Mouse (Mus musculus) 416B (cell line): ENCODE data around the gene Rab11b.
"Not testable (repeated sequence)": the region's sequence is repeated elsewhere in the genome, so short reads cannot be mapped to it uniquely, and the experiment has no call there.

ENCODE experiments used
- DNase-seq: peaks from one replicate; pipeline ENCODE4 v3.0.0; 2011; ENCODE audit warnings: low read depth

Rab11b gene

DNA sequence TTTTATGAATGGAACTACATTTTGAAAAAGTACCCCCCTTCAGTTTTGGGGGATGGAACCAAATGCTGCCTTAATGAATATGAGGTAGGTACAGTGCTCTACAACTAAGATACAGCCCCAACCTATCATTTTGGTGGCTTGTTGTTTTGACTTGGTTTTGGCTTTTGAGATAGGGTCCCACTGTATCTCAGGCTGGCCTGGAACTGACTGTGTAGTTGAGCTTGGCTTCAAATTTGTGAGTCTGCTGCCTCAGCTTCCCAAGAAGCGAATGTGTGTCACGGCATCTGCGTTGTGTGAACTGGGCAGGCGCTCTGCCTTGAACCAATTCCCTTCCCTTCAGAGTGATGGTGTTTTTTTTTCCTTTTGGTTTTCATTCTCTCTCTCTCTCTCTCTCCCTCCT lies 11.3 kb upstream of the Rab11b start:
- DNase-seq, result no peak

DNA sequence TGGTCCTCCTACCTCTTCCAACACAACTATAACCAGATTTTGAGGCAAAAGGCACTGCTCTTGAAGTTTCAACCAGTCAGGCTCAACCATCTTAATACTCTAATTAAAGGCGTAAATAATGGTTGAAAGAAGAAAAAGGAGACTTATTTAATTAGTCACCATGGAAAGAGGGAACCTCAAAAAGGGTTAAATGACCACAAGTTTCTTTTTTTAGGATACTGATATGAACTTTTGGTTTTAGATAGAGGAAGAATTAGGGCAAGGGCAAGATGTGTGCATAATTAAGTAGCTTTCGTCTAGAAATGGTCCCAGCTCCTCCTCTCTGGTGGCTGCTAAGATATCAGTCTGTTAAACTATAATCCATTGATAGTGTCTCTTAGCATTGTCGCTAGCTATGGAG lies 6.1 kb upstream of the Rab11b start:
- DNase-seq, result no peak

DNA sequence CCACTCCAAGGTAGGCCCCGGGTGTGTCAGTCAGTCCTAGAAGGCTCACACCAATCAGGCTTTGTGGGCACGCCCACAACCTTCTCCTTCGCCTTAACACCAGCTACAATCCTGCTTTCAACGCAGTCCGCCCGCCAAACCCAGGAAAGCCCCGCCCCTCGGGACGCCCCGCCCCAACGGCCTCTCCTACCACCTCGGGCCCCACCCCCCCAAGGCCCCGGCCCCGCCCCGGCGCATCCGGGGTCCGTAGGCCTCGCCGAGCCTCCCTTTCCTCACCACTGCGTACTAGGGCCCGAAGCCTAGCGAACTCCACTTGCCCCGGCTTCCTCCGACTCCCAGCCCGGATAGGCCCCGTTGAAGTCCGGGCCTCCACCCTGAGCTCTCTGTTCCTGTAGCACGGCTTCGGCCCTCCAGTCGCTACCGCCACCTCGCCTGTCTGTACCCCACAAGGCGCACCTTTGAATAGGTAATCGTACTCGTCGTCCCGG lies 519 bp downstream of the Rab11b start:
- DNase-seq, result peak; percentile 95

DNA sequence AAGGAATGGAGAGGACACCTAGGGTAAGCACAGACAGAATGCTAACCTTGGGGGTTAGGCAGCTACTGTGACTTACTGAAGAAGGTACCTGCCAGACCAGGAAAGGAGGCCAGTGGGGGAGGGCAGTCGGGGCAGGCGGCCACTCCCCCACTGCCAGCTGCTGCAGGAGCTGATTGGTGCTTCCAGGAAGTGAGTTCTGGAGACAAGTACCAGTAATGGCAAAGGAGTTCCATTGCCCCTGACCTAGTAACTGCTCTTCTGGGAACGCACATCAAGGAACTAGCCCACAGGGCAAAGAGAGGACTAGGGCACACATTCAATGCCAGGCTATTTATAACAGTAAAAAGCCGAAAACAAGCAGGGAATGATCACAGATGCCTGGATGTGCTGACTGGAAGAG lies 3.1 kb downstream of the Rab11b start:
- no peak for DNase-seq

GRCm38 (mm10) chr17:33756108-33756790 lies 4.1 kb downstream of the Rab11b start:
- DNase-seq, result no peak

GRCm38 (mm10) chr17:33755418-33756107 lies 4.8 kb downstream of the Rab11b start:
- DNase-seq, result no peak

GRCm38 (mm10) chr17:33754656-33755055 lies 5.7 kb downstream of the Rab11b start:
- no peak for DNase-seq

GRCm38 (mm10) chr17:33752297-33752696 lies 8.0 kb downstream of the Rab11b start:
- DNase-seq, result no peak

DNA sequence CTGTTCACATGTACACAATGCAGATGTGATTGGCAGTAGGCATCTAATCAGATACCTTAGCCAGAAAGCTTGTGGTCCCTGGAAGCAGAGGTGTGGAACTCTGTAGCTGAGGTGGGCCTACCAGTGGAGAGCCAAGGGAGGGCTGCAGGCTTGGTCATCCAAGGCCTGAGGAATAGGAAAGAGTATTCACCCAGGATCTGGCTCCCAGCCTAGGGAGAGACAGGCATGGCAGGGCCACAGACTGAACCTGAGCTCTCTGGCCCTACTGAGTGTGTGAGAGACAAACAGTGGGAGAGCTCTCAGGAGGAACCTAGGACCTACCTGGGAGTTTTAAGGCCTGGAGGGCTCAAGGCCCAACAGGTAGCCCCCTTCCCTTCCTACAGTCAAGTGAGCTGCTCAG lies 9.1 kb downstream of the Rab11b start:
- no peak for DNase-seq

DNA sequence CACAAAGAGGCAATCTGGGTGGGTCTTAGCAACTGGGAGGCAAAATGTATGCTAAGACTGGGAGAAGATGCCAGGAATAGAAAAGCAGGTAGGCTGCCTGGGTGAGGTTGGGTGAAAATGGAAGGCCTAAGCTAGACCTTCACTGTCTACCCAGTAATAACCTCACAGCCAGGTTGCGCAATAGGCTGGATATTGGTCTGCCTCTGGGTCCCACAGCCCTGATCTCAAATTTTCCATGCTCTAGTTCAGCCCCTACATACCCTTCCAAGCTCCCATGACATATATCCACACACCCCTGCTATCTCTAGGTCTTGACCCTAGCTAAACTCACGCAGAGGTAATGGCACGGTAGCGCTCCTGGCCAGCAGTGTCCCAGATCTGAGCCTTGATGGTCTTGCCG lies 10.9 kb downstream of the Rab11b start:
- peak; percentile 54 for DNase-seq

DNA sequence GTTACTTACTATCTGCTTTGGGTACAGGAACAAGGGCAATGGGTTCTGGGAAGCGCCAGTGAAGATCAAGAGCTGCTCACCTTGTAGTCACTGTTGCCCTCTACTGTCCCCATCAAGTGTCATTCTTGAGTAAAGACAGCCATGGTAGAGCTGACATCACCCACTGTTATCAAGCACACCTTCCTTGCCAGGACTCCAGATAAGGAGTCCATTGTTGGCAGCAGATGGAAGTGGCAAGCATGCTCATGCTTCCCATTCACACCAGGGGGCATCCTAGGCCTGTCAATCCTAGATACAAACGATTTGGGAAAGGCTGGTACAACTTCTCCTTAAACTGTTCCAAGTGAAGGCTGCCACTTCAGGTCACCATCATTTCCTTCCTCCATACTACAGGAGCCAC lies 14.3 kb downstream of the Rab11b start:
- DNase-seq, result peak; percentile 79

DNA sequence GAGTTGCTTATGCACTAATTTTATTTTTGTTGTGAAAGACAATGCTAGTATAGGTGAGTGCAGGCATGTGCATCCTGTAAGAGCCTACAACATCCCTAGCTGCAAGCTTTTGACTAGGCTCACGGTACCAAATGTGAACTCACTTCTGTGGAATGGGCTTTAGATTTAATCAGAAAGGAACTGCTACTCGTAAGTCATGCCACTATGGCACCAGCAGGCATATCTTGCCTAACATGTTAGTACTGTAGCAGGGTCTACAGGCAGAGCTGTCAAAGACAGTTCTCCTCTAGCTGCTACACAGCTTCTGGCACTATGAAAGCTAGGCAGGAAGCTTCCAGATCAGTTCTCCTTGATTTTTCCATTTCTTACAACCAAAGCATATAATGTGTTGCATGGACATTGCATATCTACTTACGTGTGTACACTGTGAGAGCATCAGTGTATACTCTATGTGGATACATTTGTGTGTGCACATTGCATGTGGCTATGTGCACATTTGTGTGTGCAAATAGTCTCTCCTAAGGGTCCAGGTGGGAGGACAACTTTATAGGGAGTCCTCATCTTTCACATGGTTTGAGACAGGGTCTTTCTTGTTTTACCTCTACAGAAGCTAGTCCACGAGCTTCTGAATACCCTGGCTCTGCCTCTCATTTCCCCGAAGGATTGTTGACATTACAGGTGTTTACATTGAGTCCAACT lies 15.5 kb downstream of the Rab11b start:
- DNase-seq, result no peak

DNA sequence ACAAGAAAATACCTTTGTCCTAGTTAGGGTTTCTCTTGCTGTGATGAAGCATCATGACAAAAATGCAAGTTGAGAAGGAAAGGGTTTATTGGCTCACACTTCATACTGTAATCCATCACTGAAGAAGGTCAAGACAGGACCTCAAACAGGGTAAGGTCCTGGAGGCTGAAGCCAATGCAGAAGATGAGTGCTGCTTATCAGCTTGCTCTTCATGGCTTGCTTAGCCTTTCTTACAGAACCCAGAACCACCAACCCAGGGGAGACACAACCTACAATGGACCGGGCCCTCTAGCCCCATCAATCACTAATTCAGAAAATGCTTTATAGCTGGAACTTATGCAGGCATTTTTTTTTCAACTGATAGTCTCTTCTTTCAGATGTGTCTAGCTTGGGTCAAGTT lies 17.9 kb downstream of the Rab11b start:
- DNase-seq, result no peak

- DNase-seq, result not testable (repeated sequence)
These were observed 26.8 kb downstream of the Rab11b start for GRCm38 (mm10) chr17:33733526-33733925.

DNA sequence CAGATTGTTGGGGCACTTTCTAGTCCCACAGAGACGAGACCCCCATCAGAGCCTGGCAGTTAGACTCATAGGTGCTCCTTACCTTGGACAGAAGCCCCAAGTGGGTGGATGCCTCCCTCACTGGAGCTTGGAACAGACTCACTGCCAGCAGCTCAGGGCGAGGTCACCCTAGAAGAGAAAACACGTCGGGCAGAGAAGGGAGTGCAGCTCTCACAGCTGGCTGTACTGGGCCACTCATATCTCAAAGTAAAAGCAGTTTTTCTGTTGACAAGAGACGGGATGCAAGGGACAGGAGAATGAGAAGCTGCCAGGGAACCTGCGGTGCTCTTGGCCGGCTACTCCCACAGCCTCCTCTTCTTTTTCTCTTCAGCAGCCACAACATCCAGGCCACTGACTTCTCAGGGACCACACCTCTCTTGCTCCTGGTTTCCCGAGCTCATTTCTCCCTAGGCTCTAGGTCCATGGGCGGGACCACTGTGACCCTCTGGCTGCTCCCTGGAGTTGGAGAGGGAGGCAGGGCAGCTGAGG lies 27.7 kb downstream of the Rab11b start:
- not testable (repeated sequence) for DNase-seq

DNA sequence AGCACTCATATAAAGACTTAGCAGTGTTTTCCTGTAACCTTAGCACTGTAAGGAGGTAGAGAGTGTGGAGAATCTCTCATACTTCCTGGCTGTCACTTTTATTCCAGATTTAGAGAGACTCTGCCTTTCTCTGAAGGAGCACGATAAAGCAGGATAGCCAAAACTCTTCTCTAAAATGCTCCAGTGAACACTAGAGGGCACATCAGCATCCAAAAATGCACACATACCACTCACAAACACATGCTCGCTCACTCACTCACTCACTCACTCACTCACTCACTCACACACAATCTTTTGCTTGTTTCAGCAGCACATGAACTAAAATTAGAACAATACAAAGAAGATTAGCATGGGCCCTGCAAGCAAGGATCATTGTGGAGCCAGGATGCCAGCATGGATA lies 31.1 kb downstream of the Rab11b start:
- peak; percentile 49 for DNase-seq

DNA sequence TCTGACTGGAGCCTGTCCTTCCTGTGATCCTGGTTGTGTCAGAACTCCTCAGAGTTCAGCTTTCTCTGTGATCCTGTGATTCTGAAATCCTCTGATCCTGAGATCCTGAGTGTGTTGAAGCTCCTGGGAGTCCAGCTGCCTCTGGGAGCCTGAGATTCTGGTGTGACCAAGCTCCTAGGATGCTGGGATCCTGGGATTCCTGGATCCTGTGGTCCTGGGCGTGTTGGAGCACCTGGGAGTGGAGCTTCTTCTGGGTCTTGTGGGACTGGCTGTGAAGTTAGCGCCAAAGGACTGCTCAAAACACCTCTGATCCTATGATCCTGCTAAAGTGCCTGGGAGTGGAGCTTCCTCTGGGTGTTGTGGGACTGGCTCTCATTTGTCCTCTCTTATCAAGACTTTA lies 31.9 kb downstream of the Rab11b start:
- DNase-seq, result no peak

DNA sequence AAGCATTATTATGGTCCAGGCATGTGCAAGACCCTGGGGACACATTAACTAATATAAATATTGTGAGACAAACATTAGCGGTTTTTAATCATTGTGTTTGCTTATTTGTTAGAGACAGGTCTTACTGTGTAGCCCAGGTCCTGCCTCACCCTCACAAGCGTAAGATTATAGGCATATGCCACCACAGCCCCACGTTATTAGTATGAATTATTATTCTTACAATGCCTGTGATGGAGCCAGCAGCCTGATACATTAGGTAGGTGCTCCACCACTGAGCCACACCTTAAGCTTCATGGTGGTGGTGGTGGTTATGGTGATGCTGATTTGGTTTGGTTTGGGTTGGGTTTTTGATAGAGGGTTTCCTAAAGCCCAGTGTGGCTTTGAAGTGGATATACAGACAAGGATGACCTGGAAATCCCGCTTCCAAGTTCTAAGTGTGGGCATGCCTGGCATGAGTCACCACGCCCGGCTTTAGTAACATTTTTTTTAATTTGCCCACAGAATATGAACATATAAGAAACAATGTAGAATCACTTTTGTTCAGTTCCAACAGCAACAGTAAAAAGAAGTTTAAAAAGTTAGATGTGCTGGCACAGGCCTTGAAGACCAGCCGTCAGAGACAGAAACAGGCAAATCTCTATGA lies 40.5 kb downstream of the Rab11b start:
- no peak for DNase-seq

DNA sequence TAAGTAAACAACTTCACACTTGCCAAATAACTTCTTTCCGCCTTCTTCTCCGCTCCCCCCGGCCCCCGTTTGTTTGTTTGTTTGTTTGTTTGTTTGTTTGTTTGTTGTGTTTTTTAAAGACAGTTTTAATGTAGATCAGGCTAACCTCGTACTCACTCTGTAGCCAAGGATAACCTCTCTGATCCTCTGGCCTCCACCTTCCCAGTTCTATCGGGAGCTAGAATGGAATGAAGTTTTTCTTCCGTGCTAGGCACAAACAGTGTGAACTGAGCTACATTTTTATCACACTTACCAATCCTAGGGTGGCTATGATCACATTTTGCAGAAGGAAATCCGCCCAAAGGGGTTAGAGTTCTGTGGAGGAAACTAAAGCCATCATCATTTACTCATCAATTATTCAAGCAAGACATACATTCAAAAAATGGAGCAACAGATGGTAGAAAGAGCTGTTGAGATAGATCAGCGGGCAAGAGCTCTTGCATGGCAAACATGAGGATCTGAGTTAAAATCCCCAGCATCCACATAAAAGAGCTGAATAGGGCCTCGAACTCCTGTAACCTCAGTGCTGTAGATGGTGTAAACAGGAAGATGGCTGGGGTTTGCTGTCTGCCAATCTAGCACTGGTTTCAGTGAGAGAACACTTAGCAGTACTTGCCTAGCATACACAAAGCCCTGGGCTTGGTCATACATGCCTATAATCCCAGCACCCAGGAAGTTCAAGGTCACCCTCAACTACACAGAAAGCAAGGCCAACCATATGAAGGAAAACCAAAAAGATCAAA lies 41.2 kb downstream of the Rab11b start:
- no peak for DNase-seq

GRCm38 (mm10) chr17:33718384-33718881 lies 41.9 kb downstream of the Rab11b start, which contains the start of gene March2:
TSS of gene March2 (minus strand) at chr17:33718670.
- DNase-seq, result peak; percentile 97

- peak; percentile 26 for DNase-seq
These were observed 42.3 kb downstream of the Rab11b start for GRCm38 (mm10) chr17:33717982-33718381.
